Mouse (Mus musculus): ENCODE results near the gene Adar. TPM values are rescaled to one million over a fixed set of nuclear protein-coding genes. Genes with fewer than 3 reads are reported as not detected.

The Adar gene
- total RNA-seq, 4 experiments from 2014 or later = 136 to 145 (median 140) TPM

- DNase-seq (ENCODE audit: low spot score in 2 of 2) = peak; percentile 32 to 44
Observed at GRCm38 (mm10) chr3:89730350-89731331, 15.8 kb downstream of the Adar start.

- DNase-seq (ENCODE audit: low spot score in 2 of 2) = no peak
Observed at GRCm38 (mm10) chr3:89732091-89732490, 17.3 kb downstream of the Adar start.

- no peak for DNase-seq (ENCODE audit: low spot score in 2 of 2)
Observed at GRCm38 (mm10) chr3:89738509-89738908, 23.7 kb downstream of the Adar start.

GRCm38 (mm10) chr3:89752307-89752706 lies 37.5 kb downstream of the Adar start:
- no peak for DNase-seq (ENCODE audit: low spot score in 2 of 2)

- no peak for DNase-seq (ENCODE audit: low spot score in 2 of 2)
Observed at GRCm38 (mm10) chr3:89755283-89755682, 40.5 kb downstream of the Adar start.

GRCm38 (mm10) chr3:89757851-89758250 lies 43.0 kb downstream of the Adar start:
- DNase-seq (ENCODE audit: low spot score in 2 of 2) = no peak

- DNase-seq (ENCODE audit: low spot score in 2 of 2) = no peak
Observed at GRCm38 (mm10) chr3:89759786-89760185, 45.0 kb downstream of the Adar start.

GRCm38 (mm10) chr3:89764119-89764724 lies 49.4 kb downstream of the Adar start, which contains the start of gene Chrnb2:
Gene Chrnb2, minus strand, starts transcription at chr3:89764632.
- peak in 1 of 2 experiments; percentile 42 for DNase-seq (ENCODE audit: low spot score in 2 of 2)

GRCm38 (mm10) chr3:89769584-89769983 lies 54.8 kb downstream of the Adar start:
- DNase-seq (ENCODE audit: low spot score in 2 of 2) = no peak

- DNase-seq (ENCODE audit: low spot score in 2 of 2) = no peak
Observed at GRCm38 (mm10) chr3:89770425-89771002, 55.7 kb downstream of the Adar start.

GRCm38 (mm10) chr3:89772588-89772967 lies 57.8 kb downstream of the Adar start:
- peak; percentile 67 to 77 for DNase-seq (ENCODE audit: low spot score in 2 of 2)

GRCm38 (mm10) chr3:89772968-89773709 lies 58.3 kb downstream of the Adar start, which contains the start of gene Ube2q1:
Gene Ube2q1, plus strand, starts transcription at chr3:89773616.
- peak; percentile 95 to 99 for DNase-seq (ENCODE audit: low spot score in 2 of 2)

- DNase-seq (ENCODE audit: low spot score in 2 of 2) = peak in 1 of 2 experiments; percentile 43
Observed at GRCm38 (mm10) chr3:89773740-89774211, 59.0 kb downstream of the Adar start.

GRCm38 (mm10) chr3:89774236-89774960 lies 59.6 kb downstream of the Adar start:
- no peak for DNase-seq (ENCODE audit: low spot score in 2 of 2)

GRCm38 (mm10) chr3:89776001-89776400 lies 61.2 kb downstream of the Adar start:
- DNase-seq (ENCODE audit: low spot score in 2 of 2) = no peak

GRCm38 (mm10) chr3:89780102-89780501 lies 65.3 kb downstream of the Adar start:
- no peak for DNase-seq (ENCODE audit: low spot score in 2 of 2)

GRCm38 (mm10) chr3:89781640-89782039 lies 66.8 kb downstream of the Adar start:
- no peak for DNase-seq (ENCODE audit: low spot score in 2 of 2)

- no peak for DNase-seq (ENCODE audit: low spot score in 2 of 2)
Observed at GRCm38 (mm10) chr3:89784991-89785753, 70.3 kb downstream of the Adar start.

- no peak for DNase-seq (ENCODE audit: low spot score in 2 of 2)
Observed at GRCm38 (mm10) chr3:89786275-89786674, 71.5 kb downstream of the Adar start.
